Mouse (Mus musculus) embryonic facial prominence, embryonic 11.5 days (tissue): ENCODE data around the gene Pcbp4. TPM values are rescaled to one million over a fixed set of nuclear protein-coding genes. Genes with fewer than 3 reads are reported as not detected.
A peak's percentile ranks its signal among the peaks of the same experiment; 100 is the strongest.

ENCODE experiments used
- ATAC-seq: fragments of 200-750 bp; cut with Nextera tagmentation; replicated peaks from 2 replicates; pipeline ENCODE4 v1.8.0; 2017; ENCODE audit warnings: low read depth; ENCODE audit not compliant: insufficient number of reproducible peaks, low FRiP score, low TSS enrichment
- DNase-seq: peaks from one replicate; pipeline ENCODE4 v3.0.0-alpha.2; 2015; ENCODE audit warnings: low spot score
- H3K27ac ChIP-seq: fragments of 300-500 bp; sonication (generic); replicated peaks from 2 replicates; pipeline ENCODE4 v1.5.1; 2014; ENCODE audit warnings: mild to moderate bottlenecking, low read depth, low read length, control low read depth
- H3K27me3 ChIP-seq: fragments of 300-500 bp; sonication (generic); 2 replicates; pipeline ENCODE4 v1.6.1; 2014; ENCODE audit warnings: mild to moderate bottlenecking, low read length, moderate library complexity, mixed read lengths; ENCODE audit not compliant: control insufficient read depth, insufficient read depth
- H3K36me3 ChIP-seq: fragments of 300-500 bp; sonication (generic); replicated peaks from 2 replicates; pipeline ENCODE4 v1.6.1; 2014; ENCODE audit warnings: low read depth, mild to moderate bottlenecking, low read length, moderate library complexity, mixed read lengths; ENCODE audit not compliant: control insufficient read depth, insufficient read depth
- H3K4me1 ChIP-seq: fragments of 300-500 bp; sonication (generic); 2 replicates; pipeline ENCODE4 v1.6.1; 2014; ENCODE audit warnings: low read length, mixed read lengths; ENCODE audit not compliant: control insufficient read depth, insufficient read depth
- H3K4me2 ChIP-seq: fragments of 300-500 bp; sonication (generic); 2 replicates; pipeline ENCODE4 v1.6.1; 2014; ENCODE audit warnings: low read depth, mild to moderate bottlenecking, control low read depth, low read length, moderate library complexity
- H3K4me3 ChIP-seq: fragments of 300-500 bp; sonication (generic); 2 replicates; pipeline ENCODE4 v1.5.1; 2014; ENCODE audit warnings: low read depth, low read length, control low read depth
- H3K9ac ChIP-seq: fragments of 300-500 bp; sonication (generic); replicated peaks from 2 replicates; pipeline ENCODE4 v1.6.1; 2014; ENCODE audit warnings: mild to moderate bottlenecking, control low read depth, low read length
- H3K9me3 ChIP-seq: fragments of 300-500 bp; sonication (generic); replicated peaks from 2 replicates; pipeline ENCODE4 v1.6.1; 2016; ENCODE audit warnings: mild to moderate bottlenecking, low read length, inconsistent platforms, mixed read lengths; ENCODE audit not compliant: control insufficient read depth
- WGBS: fragments of 180-500 bp; shearing (Covaris S2); extraction: QIAGEN DNeasy Blood & Tissue Kit; methylation state at CpG from one replicate; pipeline ENCODE4 v1.1.7; 2014; 5-methylcytosine and 5-hydroxymethylcytosine counted together
- polyA plus RNA-seq: library from polyadenylated mRNA; unstranded; fragments of >200 nt; fragmentation: Nextera tagmentation; extraction: Ambion mirVana; gene quantifications from 2 replicates; pipeline ENCODE4 v1.2.1, GENCODE M21; 2014

Pcbp4 gene
- polyA plus RNA-seq, 1 experiment from 2014 or later: 165 TPM

DNA sequence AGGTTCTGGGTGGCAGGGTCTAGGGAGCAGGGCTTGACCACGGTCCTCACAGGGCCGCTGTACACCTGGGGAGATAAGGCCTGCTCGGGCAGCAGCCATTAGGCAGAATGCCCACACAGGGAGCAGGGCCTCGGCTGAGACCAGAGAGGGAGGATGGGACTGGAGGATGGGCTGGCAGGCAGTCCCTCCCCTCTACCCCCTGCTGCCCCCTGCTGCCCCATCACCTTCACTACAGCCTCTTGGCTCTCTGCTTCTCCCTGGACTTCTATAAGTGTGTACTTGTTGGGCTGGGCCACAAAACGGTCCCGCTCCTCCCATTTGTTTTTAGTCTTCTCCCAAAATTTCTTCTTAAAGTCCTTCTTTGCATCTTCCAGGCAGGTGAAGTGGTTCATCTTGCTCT, 21.4 kb downstream of the Pcbp4 start:
- peak overlapping the region; percentile 29; the same call in 1 of the 2 replicates for H3K4me2 ChIP-seq
- peak; percentile 75 for DNase-seq
- H3K4me3 ChIP-seq: no peak overlapping the region
- ATAC-seq: no peak; the same call in 1 of the 2 replicates
- H3K27me3 ChIP-seq: no peaks in the 10 kb centered on the region
- H3K9ac ChIP-seq: peak overlapping the region; percentile 32
- no peaks in the 10 kb centered on the region for H3K9me3 ChIP-seq
- no peaks in the 10 kb centered on the region for H3K36me3 ChIP-seq
- no peak overlapping the region for H3K27ac ChIP-seq
- 3% methylated on average over 6 of the region's 6 CpGs for WGBS
- peaks cover 10% of the 10 kb centered on the region for H3K4me1 ChIP-seq

GRCm38 (mm10) chr9:106475046-106475445, 22.0 kb downstream of the Pcbp4 start:
- no peak for DNase-seq
- Histone ChIP-seq H3K27ac (no peak overlapping the region), H3K27me3 (no peaks in the 10 kb centered on the region), H3K36me3 (no peaks in the 10 kb centered on the region), H3K4me2 (no peak overlapping the region), H3K9ac (no peak overlapping the region), H3K9me3 (no peaks in the 10 kb centered on the region), H3K4me3 (no peak overlapping the region), H3K4me1 (peaks cover 10% of the 10 kb centered on the region)
- ATAC-seq: no peak
- WGBS: 67% methylated on average over 7 of the region's 7 CpGs

DNA sequence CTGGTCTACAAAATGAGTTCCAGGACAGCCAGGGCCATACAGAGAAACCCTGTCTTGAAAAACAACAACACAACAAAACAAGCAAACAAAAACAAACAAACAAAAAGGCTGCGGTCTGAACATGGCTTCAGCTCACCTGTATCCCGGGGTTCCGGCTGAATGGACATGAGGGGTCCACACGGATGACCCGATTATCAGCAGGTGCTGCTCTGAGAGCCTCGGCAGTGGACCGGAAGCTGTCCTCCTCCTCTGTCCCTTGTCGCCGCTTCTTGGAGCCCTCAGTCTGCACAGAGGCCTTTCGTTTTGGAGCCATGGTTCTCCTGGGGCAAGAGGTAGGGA, 22.5 kb downstream of the Pcbp4 start, which contains the start of gene Rrp9:
Rrp9 (plus strand) TSS at position 301 of the 339 bp plus-strand sequence.
- Histone ChIP-seq H3K27me3 (no peaks in the 10 kb centered on the region), H3K9ac (peak within 1 kb of the TSS; percentile 47), H3K9me3 (no peaks in the 10 kb centered on the region), H3K4me1 (peaks cover 10% of the 10 kb centered on the region), H3K27ac (peak within 1 kb of the TSS; percentile 47), H3K4me3 (no peak within 1 kb of the TSS; the same call in 1 of the 2 replicates), H3K36me3 (no peaks in the 10 kb centered on the region), H3K4me2 (peak within 1 kb of the TSS; percentile 27)
- DNase-seq: no peak
- WGBS: 81% methylated on average over 10 of the region's 10 CpGs
- no peak for ATAC-seq

GRCm38 (mm10) chr9:106476002-106476923, 23.2 kb downstream of the Pcbp4 start:
- DNase-seq (peak; percentile 60), ATAC-seq (peak; percentile 46)
- Histone ChIP-seq H3K4me3 (no peak overlapping the region; the same call in 1 of the 2 replicates), H3K4me2 (peak overlapping the region; percentile 27), H3K4me1 (peaks cover 10% of the 10 kb centered on the region), H3K9me3 (no peaks in the 10 kb centered on the region), H3K36me3 (no peaks in the 10 kb centered on the region; the same call in 1 of the 2 replicates), H3K27ac (peak overlapping the region; percentile 47), H3K27me3 (no peaks in the 10 kb centered on the region), H3K9ac (peak overlapping the region; percentile 47)
- 31% methylated on average over 16 of the region's 16 CpGs for WGBS

DNA sequence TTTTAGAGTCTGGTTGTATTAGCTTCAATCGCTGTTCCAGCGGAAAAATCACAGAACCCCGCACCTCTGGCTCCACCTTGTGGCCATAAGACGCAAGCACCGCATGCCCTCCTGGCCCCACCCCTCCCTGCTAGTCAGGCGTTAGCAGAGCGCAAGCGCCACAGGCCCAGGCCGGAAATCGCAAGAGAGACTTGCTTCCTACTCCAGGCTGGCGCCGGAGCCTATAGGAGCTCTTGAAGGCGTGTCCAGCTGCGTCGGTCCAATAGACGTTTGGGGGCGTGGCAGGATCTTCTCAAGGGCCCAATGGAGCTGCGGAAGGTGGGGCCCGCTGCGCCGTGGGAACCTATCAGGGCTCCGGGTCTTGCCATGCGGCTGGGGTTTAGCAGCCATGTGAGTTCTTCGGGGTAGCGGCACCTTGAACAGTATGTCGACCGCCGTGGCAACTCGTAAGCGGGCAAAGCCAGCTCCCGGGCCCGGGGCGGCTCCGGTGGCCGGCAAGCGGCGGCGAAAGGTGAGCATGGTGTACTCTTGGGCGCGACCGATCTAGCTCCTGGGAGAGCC, 23.9 kb downstream of the Pcbp4 start, which contains the start of gene Parp3:
Parp3 (minus strand) TSS at position 26 of the 561 bp plus-strand sequence.
- H3K27me3 ChIP-seq: no peaks in the 10 kb centered on the region
- peak; percentile 98 for ATAC-seq
- no peaks in the 10 kb centered on the region for H3K9me3 ChIP-seq
- WGBS: under 1% methylated on average over 41 of the region's 41 CpGs
- peak within 1 kb of the TSS; percentile 66 for H3K4me3 ChIP-seq
- peaks cover 10% of the 10 kb centered on the region for H3K4me1 ChIP-seq
- peak; percentile 100 for DNase-seq
- no peaks in the 10 kb centered on the region; the same call in 1 of the 2 replicates for H3K36me3 ChIP-seq
- peak within 1 kb of the TSS; percentile 70 for H3K9ac ChIP-seq
- H3K27ac ChIP-seq: peak within 1 kb of the TSS; percentile 47
- H3K4me2 ChIP-seq: peak within 1 kb of the TSS; percentile 83

DNA sequence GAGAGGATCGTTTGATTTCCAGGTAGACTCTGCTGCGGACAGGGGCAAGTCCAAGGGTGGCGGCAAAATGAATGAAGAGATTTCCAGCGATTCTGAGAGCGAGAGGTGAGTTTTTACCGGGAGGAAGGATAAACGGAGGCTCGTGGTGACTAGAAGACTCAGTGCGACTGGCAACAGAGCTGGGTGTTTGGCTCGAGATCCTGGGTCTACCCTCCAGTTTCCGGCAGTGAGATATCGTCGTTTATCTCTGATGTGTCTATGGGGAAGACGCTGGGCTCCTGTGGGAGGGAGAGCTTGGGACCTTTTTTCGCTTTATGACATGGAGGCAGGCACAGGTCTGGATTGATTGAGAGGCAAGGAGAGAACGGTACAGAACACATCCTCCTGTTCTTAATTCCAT, 24.6 kb downstream of the Pcbp4 start:
- ATAC-seq: no peak
- H3K9ac ChIP-seq: peak overlapping the region; percentile 70
- no peaks in the 10 kb centered on the region for H3K9me3 ChIP-seq
- WGBS: 3% methylated on average over 16 of the region's 16 CpGs
- H3K27me3 ChIP-seq: no peaks in the 10 kb centered on the region
- peak overlapping the region; percentile 83 for H3K4me2 ChIP-seq
- no peak for DNase-seq
- no peak overlapping the region for H3K27ac ChIP-seq
- peak overlapping the region; percentile 66 for H3K4me3 ChIP-seq
- H3K4me1 ChIP-seq: peaks cover 10% of the 10 kb centered on the region
- H3K36me3 ChIP-seq: no peaks in the 10 kb centered on the region; the same call in 1 of the 2 replicates

DNA sequence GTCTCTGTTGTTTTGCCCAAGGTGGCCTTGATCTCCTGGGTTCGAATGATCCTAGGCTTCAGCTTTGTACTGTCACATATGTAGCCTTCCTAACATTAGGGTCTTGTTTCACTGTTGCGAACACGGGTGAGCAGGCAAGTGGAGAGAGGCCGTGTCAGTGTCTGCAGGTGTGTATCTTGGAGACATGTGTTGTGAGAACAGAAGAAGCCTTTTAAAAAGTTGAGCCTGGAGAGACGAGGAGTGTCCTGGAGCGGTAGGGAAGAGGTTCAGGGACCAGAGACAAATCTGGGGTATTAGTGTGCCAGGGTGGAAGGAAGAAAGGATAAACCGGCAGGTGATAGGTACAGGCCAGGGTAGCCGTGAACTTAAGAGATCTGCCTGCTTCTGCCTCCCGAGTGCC, 25.0 kb downstream of the Pcbp4 start:
- Histone ChIP-seq H3K4me2 (peak overlapping the region; percentile 83), H3K4me1 (peaks cover 10% of the 10 kb centered on the region), H3K4me3 (peak overlapping the region; percentile 66), H3K9me3 (no peaks in the 10 kb centered on the region), H3K27me3 (no peaks in the 10 kb centered on the region), H3K9ac (peak overlapping the region; percentile 70; the same call in 1 of the 2 replicates), H3K36me3 (no peaks in the 10 kb centered on the region; the same call in 1 of the 2 replicates), H3K27ac (no peak overlapping the region)
- DNase-seq (no peak), ATAC-seq (no peak)
- 84% methylated on average over 9 of the region's 9 CpGs for WGBS

GRCm38 (mm10) chr9:106480541-106480940, 27.4 kb downstream of the Pcbp4 start:
- Histone ChIP-seq H3K4me2 (no peak overlapping the region), H3K9ac (no peak overlapping the region), H3K27me3 (no peaks in the 10 kb centered on the region), H3K4me3 (no peak overlapping the region), H3K9me3 (no peaks in the 10 kb centered on the region), H3K27ac (no peak overlapping the region), H3K4me1 (peaks cover 5% of the 10 kb centered on the region), H3K36me3 (peaks cover 6% of the 10 kb centered on the region)
- DNase-seq (no peak), ATAC-seq (no peak)
- WGBS: 96% methylated on average over 7 of the region's 7 CpGs
